Mouse (Mus musculus): Measurements from ENCODE around the gene Usp7.
A peak's percentile ranks its signal among the peaks of the same experiment; 100 is the strongest.
"Not testable (repeated sequence)": the region's sequence is repeated elsewhere in the genome, so short reads cannot be mapped to it uniquely, and the experiment has no call there.

Usp7 gene

GRCm38 (mm10) chr16:8748175-8748846 lies 43.8 kb downstream of the Usp7 start:
- peak; percentile 59 for DNase-seq

DNA sequence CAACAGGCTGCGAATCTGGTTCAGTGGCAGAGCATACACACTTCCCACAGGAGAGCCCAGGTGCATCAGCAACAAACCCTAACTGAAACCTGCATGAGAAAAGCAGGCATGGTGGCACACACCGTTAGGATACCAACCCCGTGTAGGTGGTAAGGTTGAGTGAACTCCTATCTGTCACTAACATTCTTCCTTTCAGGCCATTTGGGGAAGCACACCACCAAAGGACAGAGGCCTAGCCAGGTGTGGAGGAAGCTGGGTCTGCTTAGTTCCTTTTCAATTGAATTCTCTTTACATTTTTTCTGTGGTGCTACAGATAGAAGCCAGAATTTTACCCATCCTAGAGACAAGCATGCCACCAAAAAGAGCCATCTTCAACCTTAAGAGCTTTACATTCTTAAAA lies 44.3 kb downstream of the Usp7 start:
- no peak for DNase-seq

GRCm38 (mm10) chr16:8746509-8746908 lies 45.6 kb downstream of the Usp7 start:
- DNase-seq, result no peak

DNA sequence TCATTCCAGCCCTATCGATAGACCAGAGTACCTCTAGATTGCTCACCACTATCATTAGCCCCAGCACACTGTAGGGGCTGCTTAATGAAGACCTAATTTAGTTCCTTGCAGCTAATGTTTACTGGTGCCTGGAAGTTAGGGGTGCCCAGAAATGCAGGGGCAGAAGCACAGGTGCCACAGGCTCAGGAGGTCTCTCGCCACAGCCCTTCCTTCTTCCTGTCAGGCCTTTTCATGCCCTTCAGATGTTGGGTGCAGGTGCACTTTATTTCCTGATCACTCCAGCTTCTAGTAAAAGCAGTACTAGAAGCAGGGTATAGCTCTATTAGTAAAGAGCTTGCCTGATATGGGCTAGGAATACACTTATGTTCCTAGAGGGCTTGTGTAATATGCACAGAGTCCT lies 46.4 kb downstream of the Usp7 start:
- no peak for DNase-seq

DNA sequence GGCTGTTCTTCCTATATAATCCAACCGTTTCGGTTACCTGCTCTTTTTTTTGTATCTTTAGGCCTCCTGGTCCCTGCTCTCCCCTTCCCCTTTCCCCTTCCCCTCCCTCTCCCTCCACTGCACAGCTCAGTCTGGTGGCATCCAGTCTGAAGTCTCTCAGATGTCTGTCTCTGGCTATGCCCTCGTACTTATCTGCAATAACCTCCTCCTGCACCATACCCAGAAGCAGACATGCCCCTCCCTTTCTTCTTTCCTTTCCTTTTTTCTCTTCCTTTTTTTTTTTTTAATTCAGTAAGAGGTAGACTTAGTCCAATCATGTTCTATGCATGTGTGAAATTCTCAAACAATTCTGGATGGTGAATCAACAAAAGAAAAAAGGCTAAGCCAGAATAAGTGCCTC lies 48.1 kb downstream of the Usp7 start:
- DNase-seq, result no peak

DNA sequence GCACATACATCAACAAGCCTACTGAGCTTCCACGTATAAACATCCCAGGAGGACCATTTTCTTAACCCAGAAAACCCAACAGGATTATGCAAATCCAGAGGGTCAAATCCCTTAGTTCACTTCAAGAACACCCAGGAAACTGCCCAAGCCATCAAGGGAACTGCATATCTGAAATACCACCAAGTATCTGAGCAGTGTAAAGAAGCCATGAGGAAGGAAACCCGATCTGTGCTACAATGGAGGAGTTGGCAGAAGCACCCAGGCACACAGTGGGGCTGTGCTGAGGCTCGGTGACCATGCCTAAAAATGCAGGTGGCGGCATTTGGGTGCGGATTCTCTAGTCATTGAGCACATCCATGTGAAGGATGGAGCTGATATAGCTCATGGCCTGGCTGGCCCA lies 50.4 kb downstream of the Usp7 start:
- DNase-seq, result no peak

- DNase-seq, result no peak
These were observed 51.0 kb downstream of the Usp7 start for GRCm38 (mm10) chr16:8741110-8741509.

DNA sequence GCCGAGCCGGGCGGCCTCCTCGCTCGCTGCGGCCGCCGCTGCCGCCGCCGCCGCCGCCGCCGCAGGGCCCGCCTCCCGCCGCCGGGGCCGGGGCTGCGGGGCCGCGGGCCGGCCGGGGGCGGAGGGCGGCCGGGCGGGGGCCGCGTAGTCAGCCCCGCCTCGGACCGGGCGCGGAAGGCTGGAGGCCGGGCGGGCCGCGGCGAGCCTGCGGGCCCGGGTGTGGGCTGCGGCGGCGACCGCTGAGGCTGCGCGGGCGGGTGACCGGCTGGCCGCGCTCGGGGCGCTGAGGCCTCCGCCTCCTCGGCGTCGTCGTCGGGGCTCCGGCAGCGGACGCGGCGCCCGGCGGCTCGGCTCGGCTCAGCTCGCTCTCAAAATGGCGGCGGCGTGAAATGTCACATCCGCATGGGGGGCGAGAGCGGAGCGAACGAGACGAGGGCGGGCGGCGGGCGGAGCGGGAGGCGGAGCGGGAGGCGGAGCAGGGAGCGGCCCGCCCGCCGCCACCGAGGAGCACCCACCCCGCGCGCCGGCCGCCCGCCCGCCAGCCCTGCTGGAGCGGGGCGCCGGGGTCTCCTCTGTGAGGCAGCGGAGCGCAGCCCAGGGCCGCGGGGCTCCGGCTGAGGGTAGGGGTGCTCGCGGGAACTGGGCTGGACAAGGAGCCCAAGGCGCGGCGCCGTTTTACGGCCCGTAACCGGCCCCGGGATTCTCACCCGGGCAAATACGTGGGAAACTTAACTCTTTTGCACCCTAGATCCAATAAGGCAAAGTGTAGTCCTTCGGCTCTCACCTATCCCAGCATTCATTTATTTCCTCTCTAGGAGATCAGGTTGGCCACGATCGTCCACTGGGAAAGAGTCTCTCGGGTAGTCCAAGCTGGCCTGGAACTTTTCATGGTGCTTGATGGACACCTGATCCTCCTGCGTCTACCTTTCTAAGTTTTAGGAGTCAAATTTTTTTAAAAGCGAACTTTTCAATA lies 53.3 kb downstream of the Usp7 start:
- DNase-seq, result peak; percentile 96

DNA sequence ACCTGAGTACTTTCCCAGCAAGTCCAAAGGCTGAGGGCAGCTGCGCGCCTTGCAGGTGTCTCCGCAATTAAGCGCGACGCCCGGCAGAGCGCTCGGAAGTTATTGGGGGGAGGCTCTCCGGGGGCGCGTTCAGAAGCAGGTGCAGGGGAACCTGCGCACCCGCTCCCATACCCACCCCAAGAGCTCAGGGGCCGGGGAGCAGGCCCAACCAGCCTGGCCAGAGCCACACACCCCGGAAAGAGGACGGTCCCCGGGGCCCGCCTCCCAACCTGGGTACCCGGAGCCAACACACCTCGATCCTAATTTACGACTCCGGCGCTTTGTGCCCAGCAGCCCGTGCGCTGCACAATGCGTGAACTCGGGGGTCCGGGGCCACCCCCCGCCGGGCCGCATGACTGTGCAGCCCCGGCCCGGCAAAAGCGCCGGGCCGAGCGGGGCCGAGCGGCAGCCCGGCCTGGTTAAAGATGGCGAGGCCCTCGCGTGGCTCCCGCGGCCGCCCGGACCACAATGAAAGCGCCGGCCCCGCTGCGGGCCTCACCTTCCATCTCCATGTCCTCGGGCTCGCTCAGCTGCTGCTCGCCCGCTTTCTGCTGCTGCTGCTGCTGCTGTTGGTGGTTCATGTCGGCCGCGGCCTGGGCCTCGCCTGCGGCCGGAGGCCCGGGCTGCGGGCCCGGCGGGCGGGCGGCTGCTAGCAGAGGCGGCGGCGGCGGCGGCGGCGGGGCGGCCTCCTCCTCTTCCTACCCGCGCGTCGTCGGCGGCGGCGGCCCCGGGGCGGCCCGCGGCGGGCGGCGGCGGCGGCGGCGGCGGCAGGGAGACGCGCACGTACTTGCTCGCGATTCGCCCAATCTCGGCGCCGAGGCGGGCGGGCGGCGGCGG lies 54.2 kb downstream of the Usp7 start:
- DNase-seq, result peak; percentile 56

GRCm38 (mm10) chr16:8737341-8737665 lies 54.8 kb downstream of the Usp7 start:
- DNase-seq, result no peak

DNA sequence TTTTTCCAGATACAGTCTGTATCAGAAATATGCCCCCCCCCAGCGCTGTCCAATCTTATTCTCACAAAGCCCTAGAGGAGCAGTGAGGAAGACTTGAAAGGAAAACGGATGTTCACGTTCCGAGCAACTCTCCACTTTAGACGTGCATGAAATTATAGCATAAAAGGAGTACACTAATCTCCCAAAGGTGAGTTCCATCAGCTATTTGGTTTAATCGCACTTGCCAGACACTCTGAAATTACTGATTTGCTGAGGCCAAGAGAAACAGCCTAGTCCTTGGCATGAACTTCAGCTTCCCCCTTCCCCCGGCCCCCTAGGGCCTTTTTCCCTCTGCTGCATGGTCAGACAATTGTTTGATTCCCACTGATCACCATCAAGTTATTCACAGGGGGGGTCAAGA lies 55.4 kb downstream of the Usp7 start:
- no peak for DNase-seq

GRCm38 (mm10) chr16:8736032-8736431 lies 56.1 kb downstream of the Usp7 start:
- DNase-seq, result peak; percentile 53

DNA sequence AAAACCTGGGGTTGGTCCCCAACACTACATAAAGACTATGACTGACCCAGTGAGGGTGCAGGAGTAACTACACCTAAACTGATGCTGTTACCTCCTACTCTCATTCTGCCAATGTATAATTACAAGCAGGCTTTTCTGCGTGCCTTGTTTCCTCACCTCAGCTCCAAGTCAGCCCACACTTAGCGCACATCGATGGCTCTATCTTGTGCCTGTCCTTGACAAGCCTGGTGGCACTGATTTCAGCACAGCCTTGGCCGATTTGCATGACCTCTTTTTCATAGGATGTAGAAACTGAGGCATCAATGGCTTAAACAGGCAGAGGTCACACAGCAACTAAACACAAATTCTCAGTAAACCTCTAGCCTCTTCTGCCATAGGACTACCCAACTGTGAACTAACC lies 57.4 kb downstream of the Usp7 start:
- no peak for DNase-seq

- no peak for DNase-seq
These were observed 58.5 kb downstream of the Usp7 start for GRCm38 (mm10) chr16:8733624-8734023.

GRCm38 (mm10) chr16:8732450-8732849 lies 59.7 kb downstream of the Usp7 start:
- DNase-seq, result not testable (repeated sequence)

DNA sequence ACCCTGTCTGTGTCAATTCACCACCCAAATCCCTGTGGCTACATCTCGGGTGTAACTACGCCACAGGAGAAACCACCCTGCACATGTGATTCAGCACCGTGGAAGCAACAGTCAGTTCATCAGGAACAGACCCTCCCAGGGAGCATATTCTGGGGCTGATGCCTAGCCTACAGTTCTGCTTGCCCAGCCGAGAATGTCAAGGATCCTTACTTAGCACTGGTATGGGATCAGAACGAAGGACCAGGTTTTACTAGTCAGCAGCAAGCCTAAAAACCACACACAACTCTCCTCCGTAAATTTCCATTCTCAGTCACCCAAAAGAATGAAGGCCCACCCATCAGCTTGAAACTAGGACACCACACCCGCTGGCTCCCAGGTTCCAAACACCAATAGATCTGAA lies 60.5 kb downstream of the Usp7 start:
- no peak for DNase-seq

DNA sequence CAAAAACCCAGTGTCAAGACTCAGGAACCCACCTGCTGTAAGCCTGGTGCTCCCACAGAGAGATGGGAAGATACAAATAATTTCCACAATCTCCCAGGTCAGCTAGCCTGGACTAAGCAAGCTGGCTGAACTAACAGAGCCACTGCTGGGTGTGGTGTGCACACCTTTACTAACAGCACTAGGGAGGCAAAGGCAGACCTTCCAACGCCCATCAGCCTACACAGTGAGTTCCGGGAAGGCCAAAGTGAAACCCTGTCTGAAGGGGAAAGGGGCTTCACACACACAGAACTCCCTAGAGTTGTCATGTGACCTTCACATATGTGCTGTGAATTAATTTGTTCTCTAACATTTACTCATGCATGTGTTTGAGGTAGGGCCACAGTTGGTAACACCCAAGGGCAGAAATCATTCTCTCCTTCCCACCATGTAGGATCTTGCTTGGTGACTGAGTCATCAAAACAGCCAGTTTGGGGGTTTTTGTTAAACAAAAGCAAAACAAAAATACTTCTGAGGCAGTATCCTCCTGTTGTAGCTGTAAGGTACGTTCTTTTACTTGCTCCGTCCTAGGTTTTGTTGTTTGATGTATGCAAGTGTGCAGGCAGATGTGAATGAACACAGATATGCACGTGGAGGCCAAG lies 63.9 kb downstream of the Usp7 start:
- no peak for DNase-seq

GRCm38 (mm10) chr16:8725807-8726206 lies 66.3 kb downstream of the Usp7 start:
- DNase-seq, result no peak

DNA sequence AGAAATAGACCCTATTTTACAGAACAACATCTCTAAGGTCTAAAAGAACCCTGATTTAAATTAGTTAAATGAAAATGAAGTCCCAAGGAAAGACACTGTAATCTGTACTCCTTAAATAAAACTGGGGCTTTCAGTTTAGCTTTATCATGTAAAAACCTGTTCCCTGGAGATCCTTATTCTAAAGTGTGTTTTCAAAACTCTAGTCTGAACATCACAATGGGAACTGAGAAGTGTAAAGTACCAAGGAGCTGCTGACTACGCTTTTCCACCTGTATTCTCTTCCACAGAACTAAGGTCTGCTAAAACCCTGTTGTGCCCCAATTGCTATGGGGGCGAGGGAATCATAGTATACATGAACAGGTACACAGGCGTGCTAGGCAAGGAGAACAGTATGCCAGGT lies 68.1 kb downstream of the Usp7 start:
- DNase-seq, result no peak

DNA sequence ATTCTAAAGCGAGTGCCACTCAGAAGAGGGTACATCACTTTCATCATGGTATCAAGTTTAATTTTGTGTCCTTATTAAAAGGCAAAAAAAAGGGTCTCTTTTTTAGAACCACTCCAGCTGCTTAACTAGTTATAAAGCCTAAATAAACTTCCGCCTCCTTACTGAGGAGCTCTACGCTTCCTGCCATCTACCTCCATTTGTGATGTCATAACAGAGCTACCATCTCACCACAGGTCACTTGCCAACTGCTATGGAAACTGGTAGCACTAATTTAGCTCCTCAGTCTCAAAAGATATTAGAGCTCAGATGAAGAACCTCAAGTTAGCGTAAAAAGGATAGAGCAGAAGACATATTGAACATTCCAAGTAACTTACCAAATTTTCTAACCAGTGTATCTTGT lies 71.7 kb downstream of the Usp7 start:
- DNase-seq, result no peak

- DNase-seq, result peak; percentile 51
These were observed 74.4 kb downstream of the Usp7 start for GRCm38 (mm10) chr16:8717744-8718143.

GRCm38 (mm10) chr16:8716300-8716699 lies 75.8 kb downstream of the Usp7 start:
- DNase-seq, result no peak
